Mouse (Mus musculus) T-helper 17 cell (primary cell): ENCODE data around the gene Dnhd1.

Experiments
- in situ Hi-C, 2 experiments: fragments of 300-600 bp; cut with MboI, MseI; formaldehyde crosslinking; loops; 1 replicate in 1 of 2; 2 replicates in 1 of 2; pipeline ENCODE4 v1.15.1; 2025; ENCODE audit warnings: high pct_unique_total_duplicates in 2 of 2

Gene Dnhd1

DNA sequence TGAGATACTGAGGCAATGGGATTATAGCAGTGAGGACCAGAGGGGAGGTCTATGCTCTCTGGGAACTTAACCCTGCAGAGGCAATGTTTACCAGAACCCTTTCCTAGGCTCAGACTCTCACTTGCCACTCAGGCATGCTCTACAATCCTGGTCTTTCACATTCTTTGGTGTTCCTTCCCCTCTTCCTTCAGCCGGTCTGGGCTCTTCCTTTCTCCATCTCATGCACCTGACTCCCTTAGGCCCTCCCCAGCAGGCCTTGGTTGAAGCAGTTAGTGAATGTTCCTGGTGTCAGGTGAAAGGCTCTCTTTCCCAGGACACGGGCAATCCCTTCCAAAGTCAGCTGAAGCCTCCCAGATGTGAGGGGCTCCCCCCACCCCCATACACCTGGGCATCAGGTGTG lies 10.9 kb upstream of the Dnhd1 start, which contains the start of gene Timm10b:
Gene Timm10b (plus strand): TSS at position 301 of the 400 bp plus-strand sequence.
- in situ Hi-C loops, result loop anchor here (5.0 to 10.0 kb wide), 4 partner anchors 85 to 245 kb away; partner anchors contain the start of genes Ilk (in 1 of the 2), Rrp8 (in 1 of the 2) and Smpd1 (in 1 of the 2)

DNA sequence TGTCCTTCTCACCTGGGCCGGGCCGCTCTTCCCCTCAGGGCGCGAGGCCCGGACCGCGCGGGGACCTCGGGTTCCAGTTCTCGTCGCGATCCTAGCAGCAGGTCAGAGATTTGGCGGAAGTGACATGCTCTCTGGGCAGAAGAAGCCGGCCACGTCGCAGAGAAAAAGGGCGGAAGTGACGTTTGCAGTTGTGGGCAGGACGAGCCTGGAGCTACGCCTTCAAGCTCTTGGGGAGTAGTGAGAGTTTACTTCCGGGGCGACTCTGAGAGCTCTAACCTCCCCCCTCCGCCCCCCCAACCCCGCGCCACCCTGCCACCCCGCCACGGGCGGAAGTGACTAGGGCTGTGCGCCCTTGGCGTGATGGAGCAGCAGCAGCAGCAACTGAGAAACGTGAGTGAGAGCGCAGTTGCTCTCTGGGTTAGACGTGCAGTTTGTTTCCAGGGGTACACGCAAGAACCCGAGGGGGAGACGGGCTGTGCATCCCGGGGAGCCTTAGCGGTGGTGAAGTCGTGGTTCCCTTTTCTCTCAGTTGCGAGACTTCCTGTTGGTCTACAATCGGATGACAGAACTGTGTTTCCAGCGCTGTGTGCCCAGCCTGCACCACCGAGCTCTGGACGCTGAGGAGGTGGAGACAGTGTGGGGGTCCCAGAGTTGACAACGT lies 10.3 kb upstream of the Dnhd1 start, which contains the start of the genes Arfip2 and Gm45799:
Gene Arfip2 (minus strand): TSS at position 184 of the 661 bp plus-strand sequence.
Gene Gm45799 (plus strand): TSS at position 320 of the 661 bp plus-strand sequence.
- in situ Hi-C loops, result loop anchor here (5.0 to 10.0 kb wide), 2 partner anchors 94 to 167 kb away; partner anchors contain the start of genes Ilk (in 1 of the 2) and Rrp8 (in 1 of the 2)

DNA sequence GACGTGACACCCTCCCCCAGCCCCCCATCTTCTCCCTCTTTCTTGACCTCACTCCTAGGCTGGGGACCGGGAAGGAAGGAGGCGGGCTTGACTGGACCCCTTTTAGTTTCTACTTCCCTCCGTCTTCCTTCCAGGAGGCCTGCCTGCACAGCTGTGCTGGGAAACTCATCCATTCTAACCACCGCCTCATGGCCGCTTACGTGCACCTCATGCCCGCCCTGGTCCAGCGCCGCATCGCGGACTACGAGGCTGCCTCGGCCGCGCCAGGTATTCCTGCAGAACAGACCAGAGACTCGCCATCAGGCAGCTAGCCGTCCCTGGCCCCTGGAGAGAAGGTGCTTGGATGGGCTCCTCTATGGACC lies 9.8 kb upstream of the Dnhd1 start:
- in situ Hi-C loops, result loop anchor here (5.0 to 10.0 kb wide), 2 partner anchors 94 to 166 kb away; partner anchors contain the start of genes Ilk (in 1 of the 2) and Rrp8 (in 1 of the 2)

GRCm38 (mm10) chr7:105641936-105642335 lies 8.7 kb upstream of the Dnhd1 start:
- in situ Hi-C loops, result loop anchor here (5.0 to 10.0 kb wide), 2 partner anchors 93 to 165 kb away; partner anchors contain the start of genes Ilk (in 1 of the 2) and Rrp8 (in 1 of the 2)

DNA sequence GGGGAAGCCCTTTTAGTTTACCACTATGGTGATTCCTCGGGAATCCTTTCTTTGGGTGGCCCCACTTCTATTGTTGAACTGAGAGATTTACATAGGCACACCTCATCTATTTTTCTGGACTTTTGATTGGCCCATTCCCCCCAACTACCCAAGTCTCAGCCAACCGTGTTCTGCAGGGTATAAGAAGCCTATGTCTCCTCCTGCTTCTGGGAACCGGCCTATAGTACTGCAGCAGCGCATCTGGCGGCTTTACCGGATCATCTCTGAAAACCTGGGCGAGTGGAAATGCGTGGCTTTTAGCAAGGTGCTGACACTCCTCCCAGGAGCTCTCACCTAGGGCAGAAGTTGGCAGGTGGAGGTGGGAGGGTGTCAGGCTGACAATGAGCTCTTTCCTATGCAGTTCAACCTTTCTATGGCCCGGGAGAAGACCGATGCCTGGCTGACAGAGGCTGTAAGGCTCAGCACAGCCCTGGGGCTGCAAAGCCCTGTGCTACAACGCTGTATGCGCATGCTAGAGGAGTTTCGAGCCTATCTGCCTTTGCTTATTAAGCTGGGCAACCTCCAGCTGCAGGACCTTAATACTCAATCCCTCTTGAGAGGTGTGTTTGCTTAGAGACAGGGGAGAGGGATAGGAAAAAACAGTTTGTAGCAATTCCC lies 35.0 kb downstream of the Dnhd1 start:
- in situ Hi-C loops, result no loop called here

GRCm38 (mm10) chr7:105690875-105691274 lies 40.2 kb downstream of the Dnhd1 start:
- in situ Hi-C loops, result no loop called here

- in situ Hi-C loops, result loop anchor here (10.0 to 25.0 kb wide), 2 partner anchors 409 to 1712 kb away; no protein-coding TSS in a partner anchor
Observed at GRCm38 (mm10) chr7:105703184-105703583, 52.6 kb downstream of the Dnhd1 start.

DNA sequence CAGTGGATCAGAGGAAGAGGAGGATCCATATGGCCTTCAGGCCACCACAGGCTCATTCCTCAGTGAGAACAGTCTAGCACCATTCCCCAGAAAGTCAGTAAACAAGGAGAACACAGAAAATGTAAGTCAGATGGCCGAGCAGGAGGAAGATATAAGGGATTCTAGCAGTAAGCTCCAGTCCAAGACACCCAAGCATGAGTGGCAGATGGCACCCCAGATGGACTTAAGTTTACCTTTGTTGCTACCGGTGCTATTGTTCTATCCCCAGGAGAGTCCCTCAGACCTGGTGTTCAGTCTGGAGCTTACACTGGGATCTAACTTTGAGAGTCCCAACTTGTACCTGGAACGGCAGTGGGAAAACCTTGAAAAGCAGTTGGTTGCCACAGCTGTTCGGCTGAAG lies 53.2 kb downstream of the Dnhd1 start:
- in situ Hi-C loops, result loop anchor here (10.0 to 25.0 kb wide), 2 partner anchors 408 to 1711 kb away; no protein-coding TSS in a partner anchor

DNA sequence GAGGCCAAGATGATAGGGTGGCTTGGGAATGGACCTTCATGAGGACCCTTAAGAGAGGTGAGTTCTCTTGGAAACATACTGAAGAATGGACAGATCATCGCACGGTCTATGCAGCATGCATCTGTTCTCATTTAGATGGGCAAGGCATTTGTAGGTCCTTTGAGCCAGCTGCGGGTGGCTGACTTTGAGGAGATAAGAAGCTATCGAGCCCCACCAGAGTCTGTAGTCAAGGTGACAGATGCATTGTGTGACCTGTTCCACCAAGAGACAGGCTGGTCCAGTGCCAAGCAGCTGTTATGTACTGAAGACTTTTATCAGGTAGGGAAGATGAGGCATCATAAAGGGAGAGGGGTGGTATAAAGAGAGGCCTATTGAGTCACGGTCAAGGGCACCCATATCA lies 58.1 kb downstream of the Dnhd1 start:
- in situ Hi-C loops, result loop anchor here (10.0 to 25.0 kb wide), 2 partner anchors 404 to 1706 kb away; no protein-coding TSS in a partner anchor

GRCm38 (mm10) chr7:105715366-105715765 lies 64.7 kb downstream of the Dnhd1 start:
- in situ Hi-C loops, result loop anchor here (10.0 to 25.0 kb wide), 2 partner anchors 379 to 397 kb away; no protein-coding TSS in a partner anchor

DNA sequence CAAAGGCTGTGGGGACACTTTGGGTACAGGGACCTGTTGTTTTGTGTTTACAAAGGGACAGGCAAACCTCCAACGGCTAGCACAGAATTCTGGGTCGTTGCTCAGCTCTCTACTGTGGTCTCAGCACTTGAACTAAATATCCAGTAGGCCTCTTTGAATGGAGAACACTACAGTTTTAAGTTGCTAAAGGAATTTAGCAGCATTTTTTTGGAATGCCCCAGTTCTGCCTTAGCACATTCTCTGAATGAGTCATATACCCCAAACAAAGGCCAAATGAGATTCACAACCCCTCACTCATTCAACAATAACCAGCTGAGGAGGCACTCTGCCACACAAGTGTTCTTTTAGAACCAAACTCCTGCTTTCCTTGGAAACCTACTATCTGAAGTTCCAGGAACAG lies 71.3 kb downstream of the Dnhd1 start:
- in situ Hi-C loops, result loop anchor here in 1 of 2 experiments (25.0 kb wide), 1 partner anchor 390 kb away; no protein-coding TSS in a partner anchor

DNA sequence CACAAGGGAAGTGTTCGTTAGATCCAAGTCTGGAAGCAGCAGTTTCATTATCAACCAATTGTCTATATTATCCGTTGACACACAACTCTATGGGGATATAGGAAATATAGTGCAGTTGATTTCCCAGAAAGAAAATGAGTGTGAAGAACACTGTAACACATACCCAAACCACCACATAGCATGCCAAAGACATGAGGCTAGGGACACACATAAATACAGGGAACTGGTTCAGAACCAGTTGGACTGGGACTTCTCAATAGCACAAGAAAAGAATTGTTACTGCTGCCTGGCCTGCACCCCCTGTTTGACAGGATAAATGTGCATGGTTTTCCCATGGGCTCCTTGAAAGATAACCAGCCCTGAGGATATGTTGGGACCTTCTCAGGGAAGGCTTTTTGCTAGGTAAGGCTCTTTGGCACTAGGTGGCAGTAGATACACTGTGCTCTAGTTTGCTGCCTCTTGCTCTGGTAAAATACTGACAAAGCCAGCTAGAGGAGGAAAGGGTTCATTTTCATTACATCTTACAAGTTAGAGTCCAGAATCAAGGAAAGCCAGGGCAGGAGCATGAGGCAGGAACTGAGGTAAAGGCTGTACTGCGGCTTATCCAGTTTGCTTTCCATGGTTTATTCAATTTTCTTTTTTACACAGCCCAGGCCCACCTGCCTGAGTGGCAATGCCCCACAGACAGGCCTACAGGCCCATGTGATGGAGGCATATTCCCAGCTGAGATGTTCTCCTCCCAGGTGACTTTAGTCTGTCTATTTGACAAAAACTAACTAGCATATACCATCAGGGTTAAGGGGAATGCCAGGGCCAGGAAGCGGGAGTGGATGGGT lies 75.7 kb downstream of the Dnhd1 start:
- in situ Hi-C loops, result no loop called here

GRCm38 (mm10) chr7:105726980-105727325 lies 76.3 kb downstream of the Dnhd1 start:
- in situ Hi-C loops, result no loop called here

- in situ Hi-C loops, result no loop called here
Observed at GRCm38 (mm10) chr7:105728701-105729428, 78.2 kb downstream of the Dnhd1 start.

DNA sequence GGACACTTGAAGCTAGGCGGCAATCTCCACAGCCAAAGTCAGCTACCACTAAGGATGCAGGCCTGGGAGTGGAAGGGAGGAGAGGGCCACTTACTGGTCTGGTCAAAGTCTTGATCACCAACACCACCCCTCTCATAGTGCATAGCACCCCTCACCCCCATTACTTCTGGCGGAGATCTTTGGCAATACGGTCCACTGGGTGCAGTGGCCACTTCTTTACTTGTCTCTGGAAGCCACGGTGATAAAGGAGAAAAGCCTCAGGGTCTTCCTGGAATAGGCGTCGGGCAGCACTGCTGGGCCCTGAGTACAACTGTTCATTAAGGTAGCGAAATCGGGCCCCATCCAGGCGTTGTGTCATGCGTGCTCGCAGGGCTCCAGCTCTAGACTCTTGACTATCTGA lies 83.2 kb downstream of the Dnhd1 start:
- in situ Hi-C loops, result loop anchor here (5.0 to 10.0 kb wide), 3 partner anchors 77 to 339 kb away; partner anchors contain the start of genes Arfip2 (in 1 of the 2), Gm45799 (in 1 of the 2) and Timm10b (in 1 of the 2)

DNA sequence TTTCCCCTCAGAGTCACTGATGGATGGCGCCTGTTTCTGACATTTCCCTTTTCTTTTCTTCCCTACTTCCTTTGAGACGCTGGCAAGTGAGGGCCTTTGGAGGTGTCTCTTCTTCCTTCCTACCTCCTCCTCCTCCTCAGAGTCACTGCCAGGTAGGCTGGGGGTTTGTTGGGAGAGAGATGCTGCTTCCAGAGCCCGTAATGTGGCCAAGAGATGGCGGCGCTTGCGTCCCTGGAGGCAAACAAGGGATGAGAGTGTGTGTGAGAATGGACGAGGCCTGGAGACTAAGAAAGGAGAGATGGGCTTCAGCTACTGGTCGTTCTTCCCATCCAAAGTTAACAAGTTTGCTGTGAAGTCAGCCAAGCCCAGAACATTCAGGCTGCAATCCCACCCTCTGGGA lies 84.2 kb downstream of the Dnhd1 start:
- in situ Hi-C loops, result loop anchor here (5.0 to 10.0 kb wide), 4 partner anchors 72 to 340 kb away; partner anchors contain the start of genes Arfip2 (in 1 of the 2), Gm45799 (in 1 of the 2) and Timm10b (in 1 of the 2)

- in situ Hi-C loops, result loop anchor here (5.0 to 10.0 kb wide), 3 partner anchors 72 to 341 kb away; partner anchors contain the start of genes Arfip2 (in 1 of the 2), Gm45799 (in 1 of the 2) and Timm10b (in 1 of the 2)
Observed at GRCm38 (mm10) chr7:105735464-105735863, 84.8 kb downstream of the Dnhd1 start.

DNA sequence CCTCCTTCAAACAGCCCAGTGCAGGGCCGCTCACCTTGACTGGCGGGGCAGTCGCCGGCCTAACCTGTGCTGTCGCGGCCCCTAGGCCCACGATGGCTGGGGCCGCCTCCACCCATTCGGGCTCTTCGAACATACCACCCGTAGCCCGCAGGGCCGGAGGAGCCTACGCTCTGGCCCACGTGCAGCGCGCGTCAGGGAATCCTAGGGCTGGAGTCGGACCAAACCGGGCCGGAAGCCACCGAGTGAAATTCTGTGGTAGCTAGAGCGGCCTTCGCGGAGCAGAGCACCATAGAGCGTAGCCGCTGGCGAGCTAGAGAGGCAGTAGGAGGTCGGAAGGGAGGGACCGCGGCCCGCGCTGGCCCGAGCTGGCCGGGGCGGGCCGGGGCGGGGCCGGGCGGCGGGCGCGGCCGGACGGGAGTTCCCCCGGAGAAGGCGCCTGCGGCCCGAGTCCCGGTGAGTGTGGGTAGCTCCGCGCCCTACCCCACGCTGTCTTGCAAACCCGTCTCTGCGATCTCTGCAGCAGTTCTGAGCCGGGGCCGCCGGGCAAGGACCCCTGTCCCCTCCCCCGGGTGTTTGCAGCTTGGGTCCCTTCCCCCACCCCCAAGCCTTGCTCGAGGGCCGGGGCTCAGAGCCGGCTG lies 85.8 kb downstream of the Dnhd1 start, which contains the start of gene Ilk:
Gene Ilk (plus strand): TSS at position 329 of the 638 bp plus-strand sequence.
- in situ Hi-C loops, result loop anchor here (5.0 to 10.0 kb wide), 3 partner anchors 71 to 342 kb away; partner anchors contain the start of genes Arfip2 (in 1 of the 2), Gm45799 (in 1 of the 2) and Timm10b (in 1 of the 2)

- in situ Hi-C loops, result loop anchor here (5.0 to 10.0 kb wide), 3 partner anchors 70 to 342 kb away; partner anchors contain the start of genes Arfip2 (in 1 of the 2), Gm45799 (in 1 of the 2) and Timm10b (in 1 of the 2)
Observed at GRCm38 (mm10) chr7:105736911-105737521, 86.4 kb downstream of the Dnhd1 start, which contains the start of gene Rrp8. TSS of gene Rrp8 (minus strand) at chr7:105737385.
